Mouse (Mus musculus) lung, postnatal 0 days (tissue): ENCODE measurements at regions not wholly inside any gene's neighbourhood (a gene's known extent, or its start where the extent isn't known, plus 50 kb on each side); places are given as distances from the start of the nearest gene placed in this dataset.

Experiments
- CTCF ChIP-seq: IDR thresholded peaks from 2 replicates; pipeline ENCODE4 v1.5.1; 2016; ENCODE audit warnings: antibody characterized with exemption, mild to moderate bottlenecking
- EP300 ChIP-seq: IDR thresholded peaks from 2 replicates; pipeline ENCODE4 v1.6.1; 2016; ENCODE audit warnings: antibody characterized with exemption, mild to moderate bottlenecking, control low read depth

GRCm38 (mm10) chr13:29044655-29045054 lies 91.1 kb upstream of the Sox4 start:
- no peak for TF ChIP-seq CTCF
- no peak for TF ChIP-seq EP300
